Mouse (Mus musculus) left cerebral cortex, adult 8-10 months (tissue): Measurements from ENCODE around the gene Ap3d1. TPM values are rescaled to one million over a fixed set of nuclear protein-coding genes. Genes with fewer than 3 reads are reported as not detected.

ENCODE experiments used
- DNase-seq, 2 experiments: peaks; one replicate each; pipeline ENCODE4 v3.0.0; 2022; ENCODE audit warnings: low spot score in 2 of 2
- total RNA-seq, 4 experiments: library from RNA; stranded (reverse); gene quantifications; 2 replicates each; pipeline ENCODE4 v1.2.4; 2022

Ap3d1 gene
- 100 to 1,000 TPM; 126 to 147 (median 139) TPM for total RNA-seq

DNA sequence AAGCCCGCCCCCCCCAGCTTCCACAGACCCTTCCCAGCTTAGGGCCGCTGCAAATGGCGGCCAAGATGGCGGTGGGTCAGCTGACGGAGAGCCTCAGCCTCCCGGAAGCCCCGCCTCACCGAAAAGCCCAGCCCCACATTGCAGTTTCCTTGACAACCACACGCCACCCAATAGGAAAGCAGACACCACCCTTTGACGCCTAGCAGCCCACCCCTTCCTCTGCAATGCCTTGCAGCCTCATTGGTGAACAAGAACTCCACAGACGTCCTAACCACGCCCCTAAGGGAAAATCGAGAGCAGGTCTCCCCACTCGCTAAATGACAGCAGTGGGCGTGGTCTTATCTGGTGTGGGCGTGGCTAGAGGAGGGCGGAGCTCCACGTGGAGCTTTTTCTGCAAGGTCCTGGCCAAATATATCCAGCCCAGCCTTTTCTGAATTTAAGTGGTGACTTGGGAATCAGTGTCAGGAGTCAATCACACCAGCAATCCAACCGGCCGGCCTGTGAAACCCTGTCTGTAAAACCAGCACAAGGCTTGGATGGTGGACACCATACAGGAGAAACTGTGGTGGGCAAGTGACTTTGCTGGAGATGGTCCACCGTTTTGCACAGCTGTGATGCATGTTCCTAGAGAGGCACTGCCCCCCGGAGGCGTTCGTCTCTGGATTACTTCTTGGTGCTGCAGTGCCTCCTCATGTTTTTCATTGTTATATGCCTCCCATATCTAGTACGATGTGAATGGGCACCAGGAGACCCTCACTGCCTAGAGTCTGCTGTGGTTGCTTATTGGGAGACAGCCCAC, at the start of gene Ap3d1:
Gene Ap3d1, minus strand, starts transcription at position 85 of the 799 bp plus-strand sequence.
- DNase-seq, result peak; percentile 92 to 100

DNA sequence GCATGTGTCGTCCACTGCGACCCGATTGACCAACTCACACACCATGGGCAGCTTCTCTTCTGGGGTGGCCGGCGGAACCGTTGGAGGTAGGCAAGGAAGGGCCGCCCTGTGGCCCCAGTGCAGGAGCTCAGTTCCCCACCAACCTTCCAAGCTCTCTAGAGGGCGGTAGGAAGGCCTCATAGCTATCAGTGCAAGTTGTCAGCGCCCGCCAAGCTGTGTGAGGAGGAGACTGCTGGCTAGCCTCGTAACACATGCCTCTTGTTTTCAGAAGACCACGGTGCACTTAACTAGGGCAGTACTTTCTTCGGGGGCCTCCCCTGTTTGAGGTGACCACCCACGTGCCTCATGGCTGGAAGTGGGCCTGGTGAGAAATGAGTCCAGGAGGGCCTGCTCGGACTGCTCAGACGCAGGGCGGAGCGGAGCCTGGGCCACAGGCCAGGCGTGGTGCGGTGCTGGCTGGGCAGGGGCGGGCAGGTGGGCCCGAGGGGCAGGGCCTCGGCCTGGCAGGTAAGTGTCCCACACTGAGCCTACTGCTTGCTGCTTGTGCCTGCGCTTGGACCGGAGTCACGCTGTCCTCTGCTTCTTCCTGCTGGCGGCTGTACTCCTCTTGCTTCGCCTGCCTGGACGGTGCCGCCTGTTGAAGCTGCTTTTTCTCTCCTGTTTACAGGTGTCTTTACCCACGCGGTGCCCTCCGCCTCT, 49.6 kb upstream of the Ap3d1 start:
- peak in 1 of 2 experiments; percentile 63 for DNase-seq

DNA sequence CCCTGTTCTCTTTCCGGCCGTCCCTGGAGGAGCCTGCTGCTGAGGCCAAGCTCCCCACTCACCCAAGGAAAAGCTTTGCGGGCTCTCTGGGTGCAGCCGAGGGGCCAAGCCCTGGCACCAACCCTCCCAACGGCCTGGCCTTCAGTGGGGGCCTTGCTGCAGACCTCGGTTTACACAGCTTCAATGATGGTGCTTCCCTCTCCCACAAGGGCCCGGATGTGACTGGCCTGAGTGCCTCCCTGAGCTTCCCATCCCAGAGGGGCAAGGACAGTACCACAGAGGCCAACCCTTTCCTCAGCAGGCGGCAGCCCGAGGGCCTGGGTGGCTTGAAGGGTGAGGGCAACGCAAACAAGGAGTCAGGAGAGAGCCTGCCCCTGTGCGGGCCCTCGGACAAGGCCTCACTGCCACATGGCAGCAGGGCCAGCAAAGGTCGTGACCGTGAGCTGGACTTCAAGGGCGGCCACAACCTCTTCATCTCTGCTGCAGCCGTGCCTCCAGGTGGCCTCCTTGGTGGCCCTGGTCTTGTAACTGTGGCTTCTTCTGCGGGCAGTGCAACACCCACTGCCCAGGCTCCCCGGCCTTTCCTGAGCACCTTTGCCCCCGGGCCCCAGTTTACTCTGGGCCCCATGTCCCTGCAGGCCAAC, 48.8 kb upstream of the Ap3d1 start:
- no peak for DNase-seq

DNA sequence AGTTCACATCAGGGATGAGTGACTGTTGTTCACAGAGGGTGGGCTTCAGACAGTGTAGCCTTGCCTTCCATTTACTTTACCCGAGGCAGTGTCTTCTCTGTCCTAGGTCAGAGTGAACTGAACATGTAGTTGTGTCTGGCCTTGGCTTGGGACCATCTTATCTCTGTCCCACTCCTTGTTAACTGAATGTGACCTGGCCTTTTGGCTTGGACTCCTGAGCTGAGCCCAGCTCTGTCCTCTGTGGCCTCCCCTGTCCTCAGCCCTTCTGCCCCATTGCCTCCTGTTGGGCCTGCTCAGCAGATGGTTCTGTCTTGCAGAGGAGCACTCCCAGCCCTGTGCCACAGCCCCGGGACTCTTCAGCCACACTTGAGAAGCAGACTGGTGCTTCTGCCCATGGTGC, 45.5 kb upstream of the Ap3d1 start:
- DNase-seq, result no peak

DNA sequence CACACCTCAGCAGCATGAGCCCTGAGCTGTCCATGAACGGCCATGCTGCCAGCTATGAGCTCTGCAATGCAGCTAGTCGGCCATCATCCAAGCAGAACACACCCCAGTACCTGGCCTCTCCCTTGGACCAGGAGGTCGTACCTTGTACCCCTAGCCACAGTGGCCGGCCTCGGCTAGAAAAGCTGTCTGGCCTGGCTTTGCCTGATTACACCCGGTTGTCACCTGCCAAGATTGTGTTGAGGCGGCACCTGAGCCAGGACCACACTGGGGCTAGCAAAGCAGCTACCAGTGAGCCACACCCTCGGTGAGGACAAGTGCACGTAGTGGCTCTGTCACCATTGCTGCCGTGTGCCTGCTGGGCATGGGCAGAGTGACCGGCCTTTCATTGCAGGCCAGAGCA, 43.9 kb upstream of the Ap3d1 start:
- no peak for DNase-seq

DNA sequence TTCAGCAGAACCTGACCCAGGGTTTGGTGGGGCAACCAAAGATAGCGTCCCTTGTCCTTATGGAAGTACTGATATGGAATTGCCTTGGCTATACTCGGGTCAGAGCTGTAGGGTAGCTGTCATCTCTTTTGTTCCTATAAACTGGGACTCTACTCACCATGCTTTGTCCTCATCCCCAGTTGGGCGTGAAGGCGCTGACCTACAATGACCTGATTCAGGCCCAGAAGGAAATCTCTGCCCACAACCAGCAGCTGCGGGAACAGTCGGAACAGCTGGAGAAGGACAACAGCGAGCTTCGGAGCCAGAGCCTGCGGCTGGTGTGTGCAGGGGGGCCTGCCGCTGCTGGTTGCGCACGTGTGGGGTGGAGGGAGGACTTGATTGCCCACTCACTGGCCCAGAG, 42.8 kb upstream of the Ap3d1 start:
- DNase-seq, result no peak

DNA sequence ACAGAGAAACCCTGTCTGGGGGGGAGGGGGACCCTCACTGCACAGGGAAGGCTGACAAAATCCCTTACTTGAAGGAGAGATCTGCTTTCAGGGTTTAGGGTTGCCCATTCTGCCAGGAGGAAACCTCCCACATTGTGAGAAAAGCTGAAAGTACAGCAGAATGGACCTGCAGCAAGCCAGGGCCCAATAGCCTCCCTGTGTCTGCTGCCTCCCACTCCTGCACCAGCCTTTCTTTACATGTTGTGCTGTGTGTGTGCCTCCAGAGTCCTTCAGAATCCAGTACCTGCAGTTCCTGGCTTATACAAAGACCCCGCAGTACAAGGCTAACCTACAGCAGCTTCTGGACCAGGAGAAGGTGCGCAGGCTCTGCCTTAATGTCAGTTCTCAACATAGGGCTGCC, 42.2 kb upstream of the Ap3d1 start:
- no peak for DNase-seq

DNA sequence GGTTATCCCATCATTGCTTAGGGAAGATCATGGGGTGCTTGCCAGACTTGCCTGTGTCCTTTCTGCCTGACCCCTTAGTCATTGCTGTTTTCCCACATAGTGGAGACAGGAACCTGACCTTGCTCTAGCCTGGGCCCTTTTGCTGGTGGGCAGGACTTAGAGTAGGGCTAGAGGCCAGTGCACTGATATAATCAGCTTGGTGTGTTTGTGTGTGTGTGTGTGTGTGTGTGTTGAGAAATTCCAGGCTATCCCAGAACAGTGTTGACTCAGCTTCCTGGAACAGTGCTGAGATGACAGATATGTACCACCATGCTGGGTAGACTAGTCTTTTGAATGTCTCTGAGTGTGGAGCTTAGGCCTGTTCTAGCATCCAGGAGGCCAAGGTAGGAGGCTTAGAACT, 37.5 kb upstream of the Ap3d1 start:
- no peak for DNase-seq

DNA sequence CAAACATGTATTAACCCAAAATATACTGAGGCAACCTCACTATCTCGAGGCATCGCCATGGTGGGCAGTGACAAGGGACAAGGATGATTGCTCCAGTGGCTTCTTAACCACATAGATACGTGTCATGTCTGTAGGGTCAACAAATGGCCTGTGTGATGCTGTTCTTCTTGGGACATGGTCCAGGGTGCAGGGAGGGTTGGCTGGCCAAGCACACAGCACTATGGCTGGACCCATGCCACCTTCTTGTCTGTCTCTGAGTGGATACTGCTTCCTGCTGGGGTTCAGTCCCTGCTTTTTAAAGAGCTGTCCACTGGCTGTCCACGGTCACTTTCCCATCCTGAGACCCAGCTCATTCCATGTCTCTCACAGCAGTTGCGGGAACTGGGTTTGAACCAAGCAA, 35.1 kb upstream of the Ap3d1 start:
- no peak for DNase-seq

DNA sequence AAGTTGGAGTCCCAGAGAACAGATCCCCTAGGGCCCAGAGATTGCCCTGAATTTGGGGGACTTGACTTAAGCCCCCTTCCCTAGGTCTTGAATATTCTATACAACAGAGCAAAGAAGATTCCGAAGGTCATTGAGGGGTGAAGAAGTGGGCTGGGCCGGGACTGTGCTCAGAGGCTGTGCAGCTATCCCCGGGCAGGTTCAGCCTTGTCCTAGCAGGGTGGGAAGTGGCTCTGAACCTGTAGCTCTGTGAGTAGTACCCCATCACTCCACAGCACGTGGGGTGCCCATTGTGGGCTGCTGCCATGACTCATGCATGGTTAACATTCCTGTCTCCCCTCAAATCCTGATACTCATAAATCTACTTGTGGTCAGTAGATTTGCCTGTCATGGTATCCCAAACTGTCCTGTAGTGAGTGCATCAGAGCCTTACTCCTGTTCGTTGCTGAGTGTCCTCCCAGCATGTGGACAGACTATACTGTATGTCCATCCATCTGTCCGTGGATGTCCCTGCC, 34.4 kb upstream of the Ap3d1 start:
- no peak for DNase-seq

DNA sequence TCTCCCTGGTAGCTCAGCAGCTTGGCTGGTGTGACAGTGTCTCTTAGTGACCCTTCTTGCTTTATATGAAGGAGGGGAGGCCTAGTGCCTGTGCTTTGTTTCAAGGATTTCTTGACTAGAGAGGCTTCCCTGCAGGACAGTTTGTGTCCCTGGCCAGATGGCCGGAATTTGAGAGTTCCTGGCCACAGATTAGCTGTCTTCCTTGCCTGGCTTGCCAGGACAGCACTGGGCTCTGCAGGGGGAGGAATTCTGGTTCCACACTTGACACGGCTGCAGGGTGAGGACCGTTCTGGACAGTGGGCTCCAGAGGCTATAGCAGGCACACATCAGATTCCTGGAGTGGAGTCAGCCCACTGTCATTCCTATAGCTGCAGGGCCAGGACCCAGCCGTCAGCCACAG, 33.7 kb upstream of the Ap3d1 start:
- DNase-seq, result no peak

DNA sequence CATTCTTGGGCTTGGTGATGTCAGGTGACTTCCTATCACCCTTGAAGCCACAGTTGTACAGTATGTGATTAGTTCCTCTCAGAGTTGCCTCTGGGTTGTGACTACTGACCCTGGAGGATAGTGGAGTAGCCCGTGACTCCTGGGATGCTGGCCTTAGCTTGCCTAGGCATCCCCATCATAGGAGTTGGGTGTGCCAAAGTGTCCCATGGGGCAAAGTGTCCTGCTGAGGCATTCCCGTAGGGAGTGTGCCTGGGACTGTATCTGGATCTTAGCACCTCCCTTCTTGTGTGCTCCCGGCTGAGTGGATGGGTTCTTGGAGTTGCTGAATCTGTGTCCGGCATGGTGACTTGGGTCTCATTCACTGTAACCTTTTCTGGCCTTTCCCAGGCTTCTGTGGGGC, 32.9 kb upstream of the Ap3d1 start:
- DNase-seq, result no peak

DNA sequence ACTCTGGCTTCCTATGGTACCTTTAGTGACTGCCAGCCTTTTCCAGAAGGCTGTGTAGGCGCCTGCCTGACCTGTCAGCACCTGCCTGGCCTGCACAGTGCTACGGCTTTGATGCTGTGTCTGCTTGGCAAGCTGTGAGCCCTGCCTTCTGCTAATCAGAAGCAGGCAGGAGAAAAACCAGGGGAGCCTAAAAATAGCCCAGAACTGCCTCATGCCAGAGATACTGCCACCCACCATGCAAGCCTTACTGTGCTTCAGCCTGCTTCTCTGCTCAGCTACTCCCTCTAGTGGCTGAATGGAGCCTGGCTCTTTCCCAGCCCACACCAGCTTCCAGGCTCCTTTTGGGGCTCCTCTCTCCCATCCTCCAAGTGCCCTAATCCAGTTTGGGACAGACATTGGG, 32.5 kb upstream of the Ap3d1 start:
- peak; percentile 81 to 90 for DNase-seq

DNA sequence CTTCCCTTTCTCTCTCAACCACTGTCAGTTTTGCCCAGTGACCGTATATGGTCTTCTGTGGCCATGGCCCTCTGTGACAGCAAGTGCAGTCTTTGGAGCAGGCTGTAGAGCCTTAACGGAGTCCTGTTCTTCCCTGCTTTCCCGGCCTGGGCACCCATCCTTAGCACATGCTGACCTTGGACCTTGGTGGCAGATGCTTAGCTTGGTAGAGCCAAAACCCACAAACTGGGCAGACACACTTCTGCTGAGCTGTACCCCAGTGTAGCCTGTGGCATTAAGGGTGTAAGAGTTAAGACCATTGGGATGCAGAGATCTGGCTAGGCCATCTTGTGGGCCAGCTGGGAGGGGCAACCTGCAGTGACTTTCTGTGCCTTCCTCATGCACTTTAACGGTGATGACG, 31.8 kb upstream of the Ap3d1 start:
- no peak for DNase-seq

DNA sequence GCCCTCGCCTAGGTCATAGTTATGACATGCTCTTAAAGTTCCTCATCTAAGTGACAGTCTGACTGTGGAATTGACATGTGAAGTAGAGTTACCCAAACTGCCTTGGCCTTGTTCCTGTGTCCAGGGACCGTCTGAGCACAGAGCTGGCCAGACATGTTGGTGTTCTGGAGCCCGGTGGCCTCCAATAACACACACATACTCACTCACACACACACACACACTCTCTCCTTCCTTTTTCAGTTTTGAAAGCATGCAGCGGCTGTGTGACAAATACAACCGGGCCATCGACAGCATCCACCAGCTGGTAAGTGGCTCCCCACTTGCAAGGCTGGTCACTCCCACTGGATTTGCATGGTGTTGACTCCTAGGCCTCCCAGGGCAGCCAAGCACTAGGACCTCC, 26.3 kb upstream of the Ap3d1 start:
- no peak for DNase-seq

DNA sequence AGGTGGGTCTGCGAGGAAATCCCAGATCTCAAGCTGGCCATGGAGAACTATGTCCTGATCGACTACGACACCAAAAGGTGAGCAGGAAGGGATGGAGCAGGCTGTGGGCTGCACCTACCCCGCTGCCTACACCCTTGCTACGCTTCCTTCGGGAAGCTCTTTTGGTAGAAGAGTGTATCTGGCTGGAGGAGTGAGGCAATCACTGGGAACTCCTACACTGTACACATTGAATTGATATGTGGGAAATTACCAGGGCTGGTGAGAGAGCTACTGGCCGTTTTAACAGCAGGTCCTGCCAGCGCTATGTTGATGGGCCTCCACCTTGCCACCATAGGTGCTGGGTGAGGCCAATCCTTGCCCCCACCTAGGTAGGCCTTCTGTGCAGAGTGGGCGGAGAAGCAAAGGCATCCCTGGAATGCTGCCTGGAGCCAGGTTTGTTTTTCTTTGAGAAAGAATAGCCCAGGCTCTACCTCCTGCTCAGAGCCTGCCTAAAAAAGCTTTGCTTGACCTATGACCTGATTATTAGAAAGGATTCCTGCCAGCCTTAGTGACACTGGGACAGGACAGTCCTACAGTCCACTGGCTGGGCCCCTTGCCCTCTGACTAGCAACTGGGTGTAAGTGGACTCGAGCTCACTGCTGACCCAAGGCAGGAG, 24.2 kb upstream of the Ap3d1 start:
- DNase-seq, result no peak

DNA sequence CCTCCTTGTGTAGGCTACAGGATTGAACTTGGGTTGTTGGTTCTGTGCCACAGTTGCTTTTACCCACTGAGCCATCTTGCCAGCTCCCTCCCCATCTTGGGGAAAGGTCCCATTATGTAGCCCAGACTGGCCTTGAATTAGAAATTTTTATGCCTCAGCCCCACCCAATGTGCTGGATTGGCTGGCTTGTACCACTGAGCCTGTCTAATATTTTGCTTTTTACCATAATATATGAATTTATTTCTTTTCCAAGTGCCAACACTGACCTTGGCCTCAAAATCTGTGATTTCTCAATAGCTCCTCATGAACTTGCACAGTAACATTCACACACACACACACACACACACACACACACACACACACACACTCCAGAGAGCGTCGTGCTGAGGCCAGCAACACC, 23.7 kb upstream of the Ap3d1 start:
- no peak for DNase-seq

DNA sequence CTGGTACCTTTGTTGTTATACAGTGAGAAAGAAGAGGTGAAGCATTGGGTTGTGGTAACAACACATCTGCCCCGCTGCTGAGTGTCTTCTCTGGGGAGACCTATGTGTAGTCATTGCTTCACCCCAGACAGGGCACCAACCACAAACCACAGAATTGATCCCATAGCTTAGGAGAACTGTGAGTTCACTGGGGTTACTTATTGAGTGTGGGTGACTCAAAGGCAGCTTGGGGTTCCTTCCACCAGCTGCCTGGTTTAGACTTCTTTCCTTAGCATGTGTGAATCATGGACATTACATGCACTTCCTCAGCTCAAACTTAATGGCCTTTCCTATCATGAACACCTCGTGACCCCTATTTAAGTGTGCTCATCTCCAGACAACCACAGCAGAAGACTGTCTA, 21.4 kb upstream of the Ap3d1 start:
- no peak for DNase-seq

DNA sequence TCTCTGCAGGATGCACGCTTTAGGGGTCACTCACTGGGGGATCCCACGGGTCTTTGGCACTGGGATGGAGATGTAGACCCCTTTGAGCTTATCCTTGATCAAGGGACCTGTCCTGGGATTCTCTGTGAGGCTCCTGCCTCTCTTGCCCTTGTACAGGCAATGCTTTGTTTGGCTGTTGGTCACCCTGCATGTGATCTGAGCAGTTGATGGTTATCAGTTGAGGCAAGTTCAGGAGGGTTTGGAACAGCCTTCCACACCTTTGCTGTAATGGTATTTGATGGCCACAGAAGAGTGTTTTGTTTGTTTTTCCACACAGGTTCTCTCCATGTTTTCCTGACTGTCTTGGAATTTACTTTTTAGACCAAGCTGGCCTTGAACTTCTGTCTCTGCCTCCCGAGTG, 19.8 kb upstream of the Ap3d1 start:
- DNase-seq, result no peak

DNA sequence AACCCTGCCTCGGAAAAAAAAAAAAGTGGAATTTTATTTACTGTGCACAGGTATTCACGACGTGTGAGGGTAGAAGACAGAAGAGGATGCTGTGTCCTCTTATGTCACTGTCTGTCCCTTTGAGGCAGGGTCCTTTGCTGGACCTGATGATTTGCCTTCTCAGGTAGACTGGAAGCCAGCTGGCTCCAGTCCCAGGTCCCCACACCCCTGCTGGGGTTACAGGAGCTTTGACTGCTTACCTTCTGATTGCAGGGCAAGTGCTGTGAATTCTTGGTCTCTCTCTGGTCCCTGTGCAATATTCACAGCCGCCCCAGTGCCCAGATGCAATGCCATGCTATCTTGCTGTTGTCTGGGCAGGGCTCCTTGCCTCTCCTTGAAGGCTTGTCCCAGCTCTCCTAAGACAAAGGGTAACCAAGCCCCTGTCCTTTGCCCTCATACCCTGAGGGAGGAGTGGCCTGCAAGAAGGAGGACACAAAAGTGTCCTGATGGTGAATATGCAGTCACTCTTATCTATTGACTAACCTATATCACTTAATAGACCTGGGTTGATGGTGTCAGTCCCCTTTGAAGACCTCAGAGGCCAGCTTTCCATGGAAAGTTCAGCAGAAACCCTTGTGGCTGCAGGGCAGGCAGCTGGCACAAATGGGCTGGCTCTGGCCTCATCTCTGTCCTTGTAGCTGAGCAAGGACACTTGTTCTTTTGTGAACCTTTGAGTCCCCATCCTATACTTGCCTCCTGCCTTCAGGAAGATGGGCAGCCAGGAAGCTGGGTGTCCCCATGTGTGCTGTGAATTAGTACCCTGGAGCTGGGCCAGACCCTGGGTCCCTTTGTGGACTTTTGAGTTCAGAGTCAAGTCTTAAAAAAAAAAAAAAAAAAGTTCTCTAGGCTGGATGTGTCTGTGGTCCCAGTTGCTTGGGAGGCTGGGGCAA, 18.8 kb upstream of the Ap3d1 start:
- DNase-seq, result no peak

DNA sequence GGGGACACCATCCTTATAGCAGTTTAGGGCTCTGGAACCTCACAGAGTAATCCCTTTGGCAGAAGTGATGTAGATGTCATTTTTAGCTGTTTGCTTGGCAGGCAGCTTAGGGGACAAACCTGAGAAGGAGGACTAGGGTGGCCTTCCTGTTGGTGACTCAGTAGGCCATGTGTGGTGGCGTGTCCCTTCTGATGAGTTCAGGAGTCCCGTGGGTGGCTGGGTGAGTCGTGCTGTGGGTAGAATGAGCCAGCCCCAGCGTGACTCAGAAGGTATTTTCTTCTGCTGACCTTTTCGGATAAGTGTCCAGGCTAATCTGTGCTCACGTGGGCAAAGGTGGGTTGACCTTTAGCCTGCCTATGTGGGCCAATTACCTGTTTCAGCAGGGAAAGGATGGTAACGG, 16.6 kb upstream of the Ap3d1 start:
- peak in 1 of 2 experiments; percentile 67 for DNase-seq
